Mouse (Mus musculus) midbrain, embryonic 12.5 days (tissue): ENCODE measurements around the gene Pde4dip. TPM values are rescaled to one million over a fixed set of nuclear protein-coding genes. Genes with fewer than 3 reads are reported as not detected.

Experiments
- ATAC-seq: fragments of 200-750 bp; cut with Nextera tagmentation; 2 replicates; pipeline ENCODE4 v1.8.0; 2017; ENCODE audit warnings: low read depth, moderate TSS enrichment, moderate library complexity; ENCODE audit not compliant: low FRiP score
- H3K27ac ChIP-seq: fragments of 300-500 bp; sonication (generic); replicated peaks from 2 replicates; pipeline ENCODE4 v1.5.1; 2016; ENCODE audit warnings: mild to moderate bottlenecking
- H3K27me3 ChIP-seq: fragments of 300-500 bp; sonication (generic); 2 replicates; pipeline ENCODE4 v1.6.1; 2016; ENCODE audit warnings: mild to moderate bottlenecking
- H3K36me3 ChIP-seq: fragments of 300-500 bp; sonication (generic); 2 replicates; pipeline ENCODE4 v1.6.1; 2016
- H3K4me1 ChIP-seq: fragments of 300-500 bp; sonication (generic); 2 replicates; pipeline ENCODE4 v1.6.1; 2016
- H3K4me2 ChIP-seq: fragments of 300-500 bp; sonication (generic); replicated peaks from 2 replicates; pipeline ENCODE4 v1.6.1; 2016; ENCODE audit warnings: mild to moderate bottlenecking, moderate library complexity
- H3K4me3 ChIP-seq: fragments of 300-500 bp; sonication (generic); 2 replicates; pipeline ENCODE4 v1.5.1; 2016; ENCODE audit warnings: mild to moderate bottlenecking
- H3K9ac ChIP-seq: fragments of 300-500 bp; sonication (generic); replicated peaks from 2 replicates; pipeline ENCODE4 v1.6.1; 2016; ENCODE audit warnings: mild to moderate bottlenecking, moderate library complexity
- H3K9me3 ChIP-seq: fragments of 300-500 bp; sonication (generic); 2 replicates; pipeline ENCODE4 v1.6.1; 2016; ENCODE audit warnings: mild to moderate bottlenecking
- WGBS: fragments of 180-500 bp; shearing (Covaris S2); methylation state at CpG from one replicate; pipeline ENCODE4 v1.1.7; 2016; 5-methylcytosine and 5-hydroxymethylcytosine counted together
- polyA plus RNA-seq: library from polyadenylated mRNA; unstranded; fragments of >200 nt; fragmentation: Nextera tagmentation; extraction: Ambion mirVana; gene quantifications from 2 replicates; pipeline ENCODE4 v1.2.1, GENCODE M21; 2016

Gene Pde4dip
- polyA plus RNA-seq, 1 experiment from 2014 or later: 38.1 TPM

DNA sequence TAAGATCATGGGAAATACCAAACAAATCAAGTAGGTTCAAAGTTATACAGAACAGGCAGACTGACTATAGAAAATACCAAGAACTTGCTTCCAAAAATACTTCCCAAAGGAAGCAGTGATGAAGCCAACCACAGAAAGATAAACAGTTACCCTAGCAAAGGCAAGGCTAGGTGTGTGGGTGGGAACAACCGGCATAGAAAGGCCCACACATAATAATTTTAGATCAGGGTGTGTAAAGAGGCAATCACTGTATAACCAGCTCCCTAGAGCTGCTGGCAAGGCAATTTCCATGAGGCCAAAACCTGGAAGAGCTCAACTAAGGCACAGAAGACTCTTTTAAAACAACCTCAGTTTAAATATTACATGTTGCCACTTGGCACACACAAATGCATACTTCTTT is 29.1 kb downstream of the Pde4dip start:
- no peak overlapping the region for H3K9ac ChIP-seq
- no peaks in the 10 kb centered on the region for H3K36me3 ChIP-seq
- no peaks in the 10 kb centered on the region for H3K4me1 ChIP-seq
- H3K9me3 ChIP-seq: no peaks in the 10 kb centered on the region
- no peak overlapping the region for H3K4me2 ChIP-seq
- no peak for ATAC-seq
- H3K27me3 ChIP-seq: no peaks in the 10 kb centered on the region
- 92% methylated on average over 1 of the region's 1 CpGs for WGBS
- no peak overlapping the region for H3K27ac ChIP-seq
- no peak overlapping the region for H3K4me3 ChIP-seq

DNA sequence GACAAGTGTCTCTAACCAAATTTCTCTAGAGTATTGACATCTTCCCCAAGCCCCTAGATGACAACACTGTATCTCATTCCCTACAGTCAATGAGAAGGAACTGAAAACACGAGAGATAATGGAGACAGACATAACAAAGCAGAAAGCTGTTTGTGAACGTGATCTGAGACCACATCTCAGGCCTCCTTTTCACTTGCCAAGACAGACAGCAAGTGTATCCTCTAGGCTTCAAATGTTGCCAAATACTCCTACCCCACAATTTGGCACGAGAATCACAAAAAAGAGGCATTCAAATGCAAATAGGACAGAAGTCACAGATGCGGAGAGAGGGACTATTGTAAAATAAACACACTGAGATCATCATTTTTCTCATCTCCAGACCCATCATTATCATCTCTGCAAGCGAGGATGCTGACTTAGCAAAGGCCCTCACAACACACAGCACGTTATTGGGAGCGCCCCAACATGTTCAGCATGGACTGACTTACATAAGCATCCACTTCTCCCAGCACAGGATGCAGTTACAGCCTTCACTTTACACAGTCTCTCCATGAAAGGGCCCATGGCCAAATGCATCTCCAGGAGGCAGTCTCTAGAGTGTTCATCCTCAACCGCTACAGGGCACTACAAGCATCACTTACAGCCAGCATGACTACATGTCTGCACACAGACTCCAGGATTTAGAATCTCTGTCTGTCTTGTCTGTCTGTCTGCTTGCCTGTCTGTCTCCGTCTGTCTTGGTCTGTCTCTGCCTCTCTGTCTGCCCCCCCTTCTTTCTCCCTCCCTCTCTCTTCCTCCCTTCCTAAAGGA is 33.7 kb downstream of the Pde4dip start:
- Histone ChIP-seq H3K9ac (no peak overlapping the region), H3K4me3 (no peak overlapping the region), H3K27ac (no peak overlapping the region), H3K4me1 (no peaks in the 10 kb centered on the region), H3K36me3 (no peaks in the 10 kb centered on the region), H3K4me2 (no peak overlapping the region), H3K27me3 (no peaks in the 10 kb centered on the region), H3K9me3 (0 out of 2 replicates have a peak, but pooled peaks cover 4% of the 10 kb centered on the region)
- ATAC-seq: no peak
- 65% methylated on average over 9 of the region's 9 CpGs for WGBS

DNA sequence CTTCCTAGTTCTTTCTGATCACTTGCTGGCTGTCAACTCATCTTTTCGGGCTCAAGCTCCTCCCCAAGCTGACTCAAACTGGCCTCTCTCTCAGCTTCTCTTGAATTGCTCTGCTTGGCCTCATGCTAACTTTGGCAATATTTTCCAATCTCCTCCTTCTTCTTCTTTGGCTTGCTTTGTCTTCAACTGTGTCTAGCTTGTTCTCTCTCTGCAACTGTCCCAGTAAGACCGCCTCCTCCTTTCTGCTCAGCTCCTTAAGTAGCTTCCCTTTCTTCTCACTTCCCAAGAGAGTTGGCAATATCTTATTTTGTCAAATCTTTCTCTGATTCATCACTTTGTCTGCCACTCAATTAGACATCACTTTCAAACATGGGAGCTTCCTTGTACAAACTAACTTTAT is 36.7 kb downstream of the Pde4dip start:
- ATAC-seq: no peak
- no peak overlapping the region for H3K9ac ChIP-seq
- H3K4me1 ChIP-seq: no peaks in the 10 kb centered on the region
- H3K4me2 ChIP-seq: no peak overlapping the region
- H3K36me3 ChIP-seq: no peaks in the 10 kb centered on the region
- 0 out of 2 replicates have a peak, but pooled peaks cover 4% of the 10 kb centered on the region for H3K9me3 ChIP-seq
- H3K27ac ChIP-seq: no peak overlapping the region
- 87% methylated on average over 2 of the region's 2 CpGs for WGBS
- no peak overlapping the region for H3K4me3 ChIP-seq
- no peaks in the 10 kb centered on the region for H3K27me3 ChIP-seq

DNA sequence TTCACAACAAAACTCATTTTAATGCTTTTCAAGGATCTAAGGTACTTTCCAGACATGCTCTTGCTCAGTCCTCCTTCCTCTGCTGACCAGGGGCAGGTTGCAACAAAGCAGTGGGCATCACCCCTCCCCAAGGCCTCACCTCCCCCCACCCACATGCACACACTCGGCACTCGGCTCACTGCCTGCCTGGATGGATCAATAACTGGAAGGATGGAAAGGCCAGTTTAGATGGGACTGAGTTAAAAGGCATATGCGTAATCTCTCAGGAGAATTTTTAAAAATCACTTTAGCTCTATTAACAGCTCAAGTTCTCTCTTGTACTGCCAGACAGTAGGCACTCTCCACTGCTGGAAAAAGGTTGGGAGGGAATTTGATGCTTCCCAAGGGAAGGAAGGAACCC is 40.9 kb downstream of the Pde4dip start:
- Histone ChIP-seq H3K9me3 (0 out of 2 replicates have a peak, but pooled peaks cover 4% of the 10 kb centered on the region), H3K36me3 (no peaks in the 10 kb centered on the region), H3K4me2 (no peak overlapping the region), H3K4me3 (no peak overlapping the region), H3K27me3 (no peaks in the 10 kb centered on the region), H3K4me1 (no peaks in the 10 kb centered on the region), H3K27ac (no peak overlapping the region), H3K9ac (no peak overlapping the region)
- WGBS: 69% methylated on average over 3 of the region's 3 CpGs
- no peak for ATAC-seq

DNA sequence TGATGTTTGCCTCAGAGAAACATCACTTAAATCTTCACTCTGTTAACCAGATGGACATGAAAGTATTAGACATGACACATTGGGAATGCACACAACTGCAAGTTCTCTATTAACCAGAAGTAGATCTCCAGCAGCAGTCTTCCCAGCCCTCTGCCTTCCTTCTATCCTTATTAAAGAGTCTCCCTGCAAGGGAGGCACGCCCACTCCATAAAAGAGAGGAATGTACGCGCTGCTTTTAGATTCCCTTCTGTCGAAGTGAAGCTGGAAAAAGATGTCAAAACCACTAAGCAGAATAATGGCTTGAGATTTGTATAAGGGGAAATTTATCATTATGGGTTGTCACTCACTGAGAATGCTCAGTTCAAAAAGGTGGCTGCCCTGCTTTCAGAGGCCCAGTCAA is 42.1 kb downstream of the Pde4dip start:
- Histone ChIP-seq H3K27ac (no peak overlapping the region), H3K4me1 (no peaks in the 10 kb centered on the region), H3K9me3 (no peaks in the 10 kb centered on the region), H3K4me2 (no peak overlapping the region), H3K9ac (no peak overlapping the region), H3K36me3 (no peaks in the 10 kb centered on the region), H3K27me3 (no peaks in the 10 kb centered on the region), H3K4me3 (no peak overlapping the region)
- 78% methylated on average over 4 of the region's 4 CpGs for WGBS
- ATAC-seq: no peak

DNA sequence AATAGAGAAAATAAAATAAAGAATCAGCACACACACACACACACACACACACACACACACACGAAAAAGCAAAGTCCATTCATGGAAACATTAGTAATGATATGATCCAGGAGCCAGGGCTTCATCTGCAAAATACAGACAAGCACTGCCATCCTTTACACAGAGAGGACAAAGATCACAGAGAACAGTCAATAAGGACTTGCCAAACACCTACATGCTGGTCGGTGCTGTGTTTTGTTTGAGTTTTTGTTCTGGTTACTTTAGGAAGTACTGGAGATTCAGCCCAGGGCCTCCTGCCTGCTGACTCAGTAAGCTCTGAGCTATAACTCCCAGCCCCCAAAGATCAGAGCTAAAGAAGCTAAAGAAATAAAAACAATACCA is 43.7 kb downstream of the Pde4dip start:
- H3K9ac ChIP-seq: no peak overlapping the region
- no peaks in the 10 kb centered on the region for H3K9me3 ChIP-seq
- no peaks in the 10 kb centered on the region for H3K27me3 ChIP-seq
- no peak overlapping the region for H3K27ac ChIP-seq
- H3K4me2 ChIP-seq: no peak overlapping the region
- no peak overlapping the region for H3K4me3 ChIP-seq
- no peak for ATAC-seq
- 82% methylated on average over 2 of the region's 2 CpGs for WGBS
- no peaks in the 10 kb centered on the region for H3K36me3 ChIP-seq
- no peaks in the 10 kb centered on the region for H3K4me1 ChIP-seq

DNA sequence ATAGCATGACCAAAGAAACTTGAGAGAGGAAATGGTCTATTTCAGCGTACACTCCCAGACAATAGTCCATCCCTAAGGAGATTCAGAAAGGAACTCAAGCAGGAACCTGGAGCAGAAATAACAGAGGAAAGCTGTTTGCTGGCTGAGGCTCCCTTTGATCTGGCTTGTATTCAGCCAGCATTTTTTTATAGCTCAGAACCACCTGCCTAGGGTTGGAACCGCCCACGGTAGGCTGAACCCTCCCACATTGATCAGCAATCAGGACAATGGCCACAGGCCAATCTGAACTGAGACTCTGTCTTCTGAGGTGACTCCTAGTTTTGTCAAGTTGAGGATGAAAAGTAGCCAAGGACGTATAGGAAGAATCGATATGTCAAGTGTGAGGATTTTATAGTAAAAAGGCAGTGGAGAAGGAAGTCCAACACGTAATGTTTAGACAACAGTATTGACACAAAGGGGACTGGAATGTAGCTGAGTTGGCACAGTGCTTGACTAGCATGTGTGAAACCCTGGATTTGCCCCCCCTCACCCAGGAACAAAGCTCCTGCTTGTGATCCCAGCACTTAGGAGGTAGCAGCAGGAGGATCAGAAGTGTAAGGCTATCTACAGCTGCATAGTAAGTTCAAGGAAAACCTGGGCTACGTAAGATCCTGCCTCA is 44.2 kb downstream of the Pde4dip start:
- H3K36me3 ChIP-seq: no peaks in the 10 kb centered on the region
- ATAC-seq: no peak
- no peaks in the 10 kb centered on the region for H3K9me3 ChIP-seq
- H3K27ac ChIP-seq: no peak overlapping the region
- H3K4me3 ChIP-seq: no peak overlapping the region
- no peaks in the 10 kb centered on the region for H3K4me1 ChIP-seq
- H3K4me2 ChIP-seq: no peak overlapping the region
- H3K27me3 ChIP-seq: no peaks in the 10 kb centered on the region
- 92% methylated on average over 7 of the region's 7 CpGs for WGBS
- H3K9ac ChIP-seq: no peak overlapping the region

DNA sequence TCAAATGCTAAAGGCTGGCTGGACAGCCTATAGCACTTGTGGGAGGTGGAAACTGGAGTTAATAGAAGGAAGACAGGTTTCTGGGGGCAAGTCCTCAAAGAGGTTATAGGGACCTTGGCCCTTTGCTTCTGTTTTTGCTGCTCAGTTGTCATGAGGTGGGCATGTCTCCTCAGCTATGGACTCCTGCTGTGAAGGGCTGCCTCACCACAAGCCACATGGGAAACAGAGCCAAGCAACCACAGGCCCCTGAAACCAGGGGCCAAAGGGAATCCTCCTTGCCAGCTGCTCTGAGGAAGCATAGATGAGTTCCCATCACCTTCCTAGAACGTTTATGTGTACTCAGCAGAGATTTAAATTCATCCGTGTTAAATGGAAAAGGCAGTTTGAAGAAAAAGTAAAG is 45.9 kb downstream of the Pde4dip start:
- 71% methylated on average over 2 of the region's 2 CpGs for WGBS
- H3K27ac ChIP-seq: no peak overlapping the region

DNA sequence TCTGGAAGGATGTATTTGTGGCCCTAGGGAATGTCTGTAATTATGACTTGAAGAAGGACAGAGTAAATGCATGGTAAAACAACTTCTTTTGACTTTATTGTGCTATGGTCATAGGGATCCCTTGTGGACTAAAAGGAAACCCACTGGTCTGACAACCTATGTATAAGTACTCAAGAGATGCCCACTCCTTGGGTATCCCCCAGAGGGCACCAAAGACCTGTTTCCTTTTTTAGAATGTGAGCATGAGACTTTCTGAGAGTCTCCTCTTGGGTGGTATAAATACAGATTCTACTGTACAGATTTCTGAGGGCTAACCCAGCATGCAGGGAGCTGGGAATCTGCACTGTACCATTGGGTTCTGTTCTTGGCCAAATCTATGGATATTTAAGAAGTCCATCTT is 48.1 kb downstream of the Pde4dip start:
- Histone ChIP-seq H3K27ac (no peak overlapping the region), H3K27me3 (no peaks in the 10 kb centered on the region), H3K9me3 (no peaks in the 10 kb centered on the region), H3K4me1 (no peaks in the 10 kb centered on the region), H3K4me3 (no peak overlapping the region), H3K4me2 (no peak overlapping the region), H3K9ac (no peak overlapping the region), H3K36me3 (no peaks in the 10 kb centered on the region)
- no peak for ATAC-seq

More for the DNA sequence above, 45.9 kb downstream of the Pde4dip start:
- Histone ChIP-seq H3K4me3 (no peak overlapping the region), H3K4me1 (no peaks in the 10 kb centered on the region), H3K36me3 (no peaks in the 10 kb centered on the region), H3K9me3 (no peaks in the 10 kb centered on the region), H3K9ac (no peak overlapping the region), H3K27me3 (no peaks in the 10 kb centered on the region), H3K4me2 (no peak overlapping the region)
- ATAC-seq: no peak

DNA sequence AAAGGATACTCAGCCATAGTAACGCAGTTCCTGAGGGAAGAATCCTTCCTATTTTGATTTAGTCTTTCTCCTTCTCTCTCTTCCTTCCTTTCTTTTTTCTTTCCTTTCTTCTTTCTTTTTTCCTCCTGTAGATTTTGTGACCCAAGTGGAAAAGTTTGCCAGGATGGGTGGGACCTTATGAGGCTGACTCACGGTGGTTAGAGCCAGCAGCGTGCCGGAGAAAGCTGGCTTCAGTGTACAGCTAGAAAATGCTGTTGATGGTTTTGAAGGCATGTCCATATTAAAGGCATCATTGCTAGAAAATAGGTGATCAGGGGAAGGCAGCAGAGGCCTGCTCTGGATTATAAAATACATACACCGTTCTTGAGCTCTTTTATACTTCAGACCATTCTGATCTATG is 52.6 kb downstream of the Pde4dip start:
- no peaks in the 10 kb centered on the region for H3K9me3 ChIP-seq
- no peak overlapping the region for H3K4me2 ChIP-seq
- no peak overlapping the region for H3K27ac ChIP-seq
- H3K9ac ChIP-seq: no peak overlapping the region
- H3K4me1 ChIP-seq: no peaks in the 10 kb centered on the region
- WGBS: 98% methylated on average over 5 of the region's 5 CpGs
- H3K27me3 ChIP-seq: 0 out of 2 replicates have a peak, but pooled peaks cover 5% of the 10 kb centered on the region
- no peaks in the 10 kb centered on the region for H3K36me3 ChIP-seq
- ATAC-seq: no peak
- H3K4me3 ChIP-seq: no peak overlapping the region

DNA sequence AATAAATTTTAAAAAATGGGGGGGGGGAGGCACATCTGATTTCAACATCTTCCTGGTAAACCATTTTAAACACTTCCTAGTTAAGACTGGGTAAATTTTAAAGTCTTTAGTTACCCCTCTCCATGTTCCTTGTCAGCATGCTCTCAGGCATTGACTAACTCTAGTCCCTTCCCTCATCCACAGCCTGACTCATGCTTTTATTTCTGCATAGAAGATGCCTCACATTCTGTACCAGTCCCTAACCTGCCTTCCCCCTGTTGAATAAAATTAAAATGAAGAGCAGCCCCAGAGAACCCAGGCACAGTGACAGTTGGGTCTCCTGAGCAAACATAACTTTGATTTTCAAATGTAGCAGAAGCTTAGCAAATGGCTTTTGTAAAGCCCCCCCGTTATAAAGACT is 53.9 kb downstream of the Pde4dip start:
- H3K4me2 ChIP-seq: no peak overlapping the region
- 53% methylated on average over 1 of the region's 1 CpGs for WGBS
- ATAC-seq: no peak

DNA sequence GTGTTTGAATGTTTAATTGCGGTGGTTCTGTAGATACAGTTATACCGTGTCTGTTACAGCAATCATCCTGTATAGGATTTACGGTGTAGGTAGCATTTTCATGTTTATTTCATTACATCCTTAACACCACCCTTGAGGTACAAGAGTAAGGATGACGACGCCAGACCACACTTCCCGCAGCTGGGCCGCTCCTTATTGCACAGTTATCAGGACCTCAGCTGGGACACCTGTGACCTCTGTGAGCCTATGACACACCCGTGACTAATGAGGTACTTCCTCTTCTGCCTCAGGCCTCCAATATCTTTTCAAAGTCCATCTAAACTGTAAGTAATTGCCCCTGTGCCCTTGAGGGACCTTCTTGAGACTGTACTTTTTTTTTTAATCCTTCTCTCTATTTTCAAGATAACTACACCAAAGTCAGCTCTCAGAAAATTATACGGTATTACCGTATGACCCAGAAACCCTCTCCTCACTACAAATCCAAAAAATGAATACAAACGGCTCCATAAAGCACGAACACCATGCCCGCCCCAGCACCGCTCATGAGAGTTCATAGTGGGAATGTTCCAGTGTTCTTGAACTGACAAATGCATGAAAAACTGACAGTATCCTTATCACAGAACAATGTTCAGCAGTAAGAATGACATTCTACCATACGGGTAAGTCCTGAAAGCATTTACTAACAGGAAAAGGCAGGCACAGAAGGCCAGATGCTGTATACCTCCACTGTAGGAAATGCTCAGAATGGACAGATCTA is 56.8 kb downstream of the Pde4dip start:
- H3K4me1 ChIP-seq: no peaks in the 10 kb centered on the region
- H3K9me3 ChIP-seq: no peaks in the 10 kb centered on the region
- no peak overlapping the region for H3K27ac ChIP-seq
- no peak overlapping the region for H3K4me3 ChIP-seq
- no peak for ATAC-seq
- H3K27me3 ChIP-seq: peaks cover 16% of the 10 kb centered on the region; the same call in 1 of the 2 replicates
- no peak overlapping the region for H3K9ac ChIP-seq
- no peaks in the 10 kb centered on the region for H3K36me3 ChIP-seq
- no peak overlapping the region for H3K4me2 ChIP-seq
- 89% methylated on average over 15 of the region's 15 CpGs for WGBS

More for the DNA sequence above, 53.9 kb downstream of the Pde4dip start:
- H3K9me3 ChIP-seq: no peaks in the 10 kb centered on the region
- H3K36me3 ChIP-seq: no peaks in the 10 kb centered on the region
- 0 out of 2 replicates have a peak, but pooled peaks cover 5% of the 10 kb centered on the region for H3K27me3 ChIP-seq
- H3K9ac ChIP-seq: no peak overlapping the region
- no peaks in the 10 kb centered on the region for H3K4me1 ChIP-seq
- H3K27ac ChIP-seq: no peak overlapping the region
- H3K4me3 ChIP-seq: no peak overlapping the region
